In the genomic region with DNA sequence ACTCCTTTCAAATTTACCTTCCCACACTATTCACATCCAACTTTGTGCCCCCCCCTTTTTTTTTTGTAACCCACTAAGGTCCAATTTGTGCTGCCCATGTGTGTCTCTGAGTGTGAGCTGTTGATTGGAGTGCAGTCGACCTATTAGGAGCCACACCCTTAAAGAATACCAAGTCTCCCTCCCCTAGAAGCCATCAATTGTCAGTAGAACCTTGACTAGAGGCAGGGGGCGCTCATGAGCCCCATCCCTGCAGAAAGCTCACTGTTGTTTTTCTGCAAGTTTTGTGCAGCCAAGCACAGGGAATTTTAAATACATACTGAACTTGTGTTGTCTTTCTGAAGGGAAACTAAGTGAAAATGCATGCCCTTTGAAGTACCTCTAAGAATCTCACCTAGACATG, we compare ENCODE assay signal across 13 mouse cellular contexts. TPM values are rescaled to one million over a fixed set of nuclear protein-coding genes. Genes with fewer than 3 reads are reported as not detected.
A peak's percentile ranks its signal among the peaks of the same experiment; 100 is the strongest.
DNase-seq lines count a peak whose midpoint lies in the region; ATAC-seq and TF ChIP-seq lines count a peak whose summit lies in the region.
"Had no signal": no experiment of that assay in that cellular context is flagged by ENCODE, and none has a peak within 500 bp of the region (broad histone marks: within the 10 kb centered on the region; RNA-seq: fewer than 3 reads in every experiment).

No protein-coding gene starts in this region.

- TF ChIP-seq POLR2A in thymus, adult 2 months (IDR thresholded peaks at IDR 0.05; ENCODE audit: control insufficient read depth, extremely low read depth, insufficient read depth, low read length, poor library complexity): no peak

- H3K4me3 ChIP-seq in hindbrain, postnatal 0 days (ENCODE audit: low read length): no peak overlapping the region
- no peak overlapping the region for H3K4me3 ChIP-seq in hindbrain, embryonic 16.5 days (ENCODE audit: low read length)
- no peak overlapping the region for H3K4me3 ChIP-seq in thymus, adult 2 months (ENCODE audit: control insufficient read depth, insufficient read depth, low read length)
- H3K4me3 ChIP-seq: forebrain, embryonic 10.5 days; heart, embryonic 12.5 days had no signal

- 15% methylated on average over 2 of the region's 2 CpGs for WGBS in hindbrain, postnatal 0 days
- WGBS in hindbrain, embryonic 16.5 days: 19% methylated on average over 2 of the region's 2 CpGs
- 3% methylated on average over 2 of the region's 2 CpGs for WGBS in thymus, adult 2 months

- H3K36me3 ChIP-seq in hindbrain, postnatal 0 days (ENCODE audit: insufficient read depth, low read length): no peaks in the 10 kb centered on the region
- H3K36me3 ChIP-seq in hindbrain, embryonic 16.5 days (ENCODE audit: control insufficient read depth, insufficient read depth, low read length): no peaks in the 10 kb centered on the region
- no peaks in the 10 kb centered on the region for H3K36me3 ChIP-seq in thymus, adult 2 months (ENCODE audit: control insufficient read depth, insufficient read depth, low read length)
- H3K36me3 ChIP-seq: forebrain, embryonic 10.5 days; heart, embryonic 12.5 days had no signal

- no peaks in the 10 kb centered on the region for H3K9me3 ChIP-seq in hindbrain, postnatal 0 days (ENCODE audit: low read length)
- no peaks in the 10 kb centered on the region for H3K9me3 ChIP-seq in hindbrain, embryonic 16.5 days (ENCODE audit: control insufficient read depth, low read length)
- H3K9me3 ChIP-seq: forebrain, embryonic 10.5 days; heart, embryonic 12.5 days had no signal

- no peaks in the 10 kb centered on the region for H3K4me1 ChIP-seq in hindbrain, postnatal 0 days (ENCODE audit: insufficient read depth, low read length)
- no peaks in the 10 kb centered on the region for H3K4me1 ChIP-seq in hindbrain, embryonic 16.5 days (ENCODE audit: control insufficient read depth, insufficient read depth, low read depth, low read length)
- no peaks in the 10 kb centered on the region for H3K4me1 ChIP-seq in thymus, adult 2 months (replicated peaks; ENCODE audit: control insufficient read depth, insufficient read depth, low read length)

- intact Hi-C loops in gastrocnemius, postnatal 14 days (cut with DNase I; ENCODE audit: low total_unique reads): no loop called here

- H3K9ac ChIP-seq in hindbrain, postnatal 0 days (replicated peaks; ENCODE audit: low read length): no peak overlapping the region
- H3K9ac ChIP-seq in hindbrain, embryonic 16.5 days (ENCODE audit: low read depth, low read length): no peak overlapping the region
- H3K9ac ChIP-seq: heart, embryonic 12.5 days had no signal

- DNase-seq in hindbrain, postnatal 0 days (ENCODE audit: low spot score): peak; percentile 2
- DNase-seq in thymus, adult 2 months: peak; percentile 3
- DNase-seq in thymus, adult 18-20 months: no peak
- DNase-seq in thymus, postnatal 25 days: peak; percentile 5
- DNase-seq in adrenal gland, adult 2 months: no peak
- DNase-seq in gastrocnemius, postnatal 14 days: no peak
- DNase-seq: cerebellum, postnatal 36 days had no signal

- no peak overlapping the region for H3K27ac ChIP-seq in hindbrain, postnatal 0 days
- no peak overlapping the region for H3K27ac ChIP-seq in hindbrain, embryonic 16.5 days (ENCODE audit: low read depth, low read length)
- H3K27ac ChIP-seq in thymus, adult 2 months (ENCODE audit: control insufficient read depth, insufficient read depth, low read length): no peak overlapping the region
- H3K27ac ChIP-seq: forebrain, embryonic 10.5 days had no signal

- peak; percentile 34; the same call in 1 of the 2 replicates for TF ChIP-seq CTCF in hindbrain, postnatal 0 days (IDR thresholded peaks at IDR 0.05; ENCODE audit: low read depth)
- no peak for TF ChIP-seq CTCF in thymus, adult 2 months (IDR thresholded peaks at IDR 0.05; ENCODE audit: borderline replicate concordance, control insufficient read depth, extremely low read depth, insufficient read depth, low read length, poor library complexity)

- no peak for ATAC-seq in hindbrain, postnatal 0 days
- ATAC-seq in hindbrain, embryonic 16.5 days: no peak
- ATAC-seq in common myeloid progenitor, adult 5-6 weeks (replicated peaks; ENCODE audit: low read depth, poor library complexity, severe bottlenecking): peak; percentile 58; the same call in 1 of the 2 replicates

- no peaks in the 10 kb centered on the region for H3K27me3 ChIP-seq in hindbrain, postnatal 0 days (ENCODE audit: insufficient read depth, low read length)
- no peaks in the 10 kb centered on the region for H3K27me3 ChIP-seq in hindbrain, embryonic 16.5 days (replicated peaks; ENCODE audit: control insufficient read depth, insufficient read depth, low read length)
- no peaks in the 10 kb centered on the region for H3K27me3 ChIP-seq in thymus, adult 2 months (ENCODE audit: control insufficient read depth, insufficient read depth, low read length)
- H3K27me3 ChIP-seq: heart, embryonic 12.5 days had no signal

- no peak overlapping the region for H3K4me2 ChIP-seq in hindbrain, postnatal 0 days (ENCODE audit: low read depth, low read length)
- H3K4me2 ChIP-seq in hindbrain, embryonic 16.5 days (ENCODE audit: low read length): no peak overlapping the region
- H3K4me2 ChIP-seq: heart, embryonic 12.5 days had no signal

RNA-seq across cellular contexts. Expression of gene Plac1, which starts 1.9 kb away (rescaled TPM):
- not detected in 2 replicates for total RNA-seq in hindbrain, postnatal 0 days (2014; rRNA removed)
- 0.45 TPM in 1 of 2 replicates, not detected in the other for polyA plus RNA-seq in hindbrain, postnatal 0 days (2015; fragmentation: Nextera tagmentation; extraction: Ambion mirVana)
- polyA plus RNA-seq in hindbrain, embryonic 16.5 days (2015; fragmentation: Nextera tagmentation; extraction: Ambion mirVana): 0.24 TPM in 1 of 2 replicates, not detected in the other
- polyA plus RNA-seq in thymus, adult 2 months (2012; rRNA removed): 0.19 and 0.31 TPM in 2 replicates
- total RNA-seq in common myeloid progenitor, adult 5-6 weeks (2017): not detected in 2 replicates
- not detected for total RNA-seq in adrenal gland, adult 2 months (2021)
- not detected in 2 replicates for polyA plus RNA-seq in adrenal gland, adult 2 months (2012; rRNA removed)
- not detected for total RNA-seq in gastrocnemius, postnatal 14 days (2021)

RNA-seq across cellular contexts. Expression of gene Fam122b, which starts 31.6 kb away (rescaled TPM):
- 1.8 and 3.1 TPM in 2 replicates for total RNA-seq in hindbrain, postnatal 0 days (2014; rRNA removed)
- polyA plus RNA-seq in hindbrain, postnatal 0 days (2015; fragmentation: Nextera tagmentation; extraction: Ambion mirVana): 2.6 and 3.0 TPM in 2 replicates
- polyA plus RNA-seq in hindbrain, embryonic 16.5 days (2015; fragmentation: Nextera tagmentation; extraction: Ambion mirVana): 3.5 and 4.4 TPM in 2 replicates
- polyA plus RNA-seq in thymus, adult 2 months (2012; rRNA removed): 7.8 and 8.2 TPM in 2 replicates
- total RNA-seq in common myeloid progenitor, adult 5-6 weeks (2017): 6.1 and 11.8 TPM in 2 replicates
- total RNA-seq in adrenal gland, adult 2 months (2021): 1 to 10 TPM; 7.6 to 8.1 TPM
- 1.9 and 2.6 TPM in 2 replicates for polyA plus RNA-seq in adrenal gland, adult 2 months (2012; rRNA removed)
- total RNA-seq in gastrocnemius, postnatal 14 days (2021): 1 to 10 TPM; 1.6 to 3.0 TPM

RNA-seq across cellular contexts. Expression of gene Fam122c, which starts 35.3 kb away (rescaled TPM):
- not detected in 2 replicates for total RNA-seq in hindbrain, postnatal 0 days (2014; rRNA removed)
- not detected in 2 replicates for polyA plus RNA-seq in hindbrain, postnatal 0 days (2015; fragmentation: Nextera tagmentation; extraction: Ambion mirVana)
- not detected in 2 replicates for polyA plus RNA-seq in hindbrain, embryonic 16.5 days (2015; fragmentation: Nextera tagmentation; extraction: Ambion mirVana)
- polyA plus RNA-seq in thymus, adult 2 months (2012; rRNA removed): not detected in 2 replicates
- not detected in 2 replicates for total RNA-seq in common myeloid progenitor, adult 5-6 weeks (2017)
- total RNA-seq in adrenal gland, adult 2 months (2021): not detected
- not detected in 2 replicates for polyA plus RNA-seq in adrenal gland, adult 2 months (2012; rRNA removed)
- total RNA-seq in gastrocnemius, postnatal 14 days (2021): not detected
- polyA plus RNA-seq: forebrain, embryonic 10.5 days; heart, embryonic 12.5 days; kidney, embryonic 16.5 days; limb, embryonic 14.5 days had no signal

Comparison
In these comparisons a context has a peak if more than half of its experiments do, and no peak if none do; other contexts are left out.
1. DNase-seq: peak in hindbrain, postnatal 0 days (single experiment), thymus, adult 2 months (single experiment) and thymus, postnatal 25 days (single experiment); none in thymus, adult 18-20 months (0 of 2), adrenal gland, adult 2 months (single experiment) and gastrocnemius, postnatal 14 days (single experiment).